Mouse (Mus musculus) thymus, adult 2 months (tissue): ENCODE data around the gene Fam107b.

Experiments
- CTCF ChIP-seq: fragments of 200-500 bp; IDR thresholded peaks from 2 replicates; pipeline ENCODE4 v1.5.1; 2012; ENCODE audit warnings: mild to moderate bottlenecking, control low read depth, low read length, moderate library complexity, borderline replicate concordance; ENCODE audit not compliant: control insufficient read depth, poor library complexity, insufficient read depth; ENCODE audit errors: extremely low read depth
- POLR2A ChIP-seq: fragments of 200-500 bp; IDR thresholded peaks from 2 replicates; pipeline ENCODE4 v1.6.1; 2012; ENCODE audit warnings: mild to moderate bottlenecking, low read length, control low read depth, moderate library complexity; ENCODE audit not compliant: control insufficient read depth, poor library complexity, insufficient read depth; ENCODE audit errors: extremely low read depth

- TF ChIP-seq CTCF (no peak), POLR2A (no peak)
Observed at GRCm38 (mm10) chr2:3726501-3727078, 156.3 kb downstream of the Fam107b start.
